Mouse (Mus musculus) testis, adult 2 months (tissue): ENCODE measurements around the gene Ncapg.

ENCODE experiments used
- CTCF ChIP-seq: fragments of 200-500 bp; IDR thresholded peaks from 2 replicates; pipeline ENCODE4 v1.5.1; 2012; ENCODE audit warnings: low read depth, mild to moderate bottlenecking, inconsistent platforms, low read length, moderate library complexity; ENCODE audit not compliant: control insufficient read depth, insufficient read depth, insufficient replicate concordance
- POLR2A ChIP-seq: fragments of 200-500 bp; IDR thresholded peaks from 2 replicates; pipeline ENCODE4 v1.6.1; 2012; ENCODE audit warnings: low read depth, mild to moderate bottlenecking, inconsistent platforms, low read length, moderate library complexity; ENCODE audit not compliant: control insufficient read depth

DNA sequence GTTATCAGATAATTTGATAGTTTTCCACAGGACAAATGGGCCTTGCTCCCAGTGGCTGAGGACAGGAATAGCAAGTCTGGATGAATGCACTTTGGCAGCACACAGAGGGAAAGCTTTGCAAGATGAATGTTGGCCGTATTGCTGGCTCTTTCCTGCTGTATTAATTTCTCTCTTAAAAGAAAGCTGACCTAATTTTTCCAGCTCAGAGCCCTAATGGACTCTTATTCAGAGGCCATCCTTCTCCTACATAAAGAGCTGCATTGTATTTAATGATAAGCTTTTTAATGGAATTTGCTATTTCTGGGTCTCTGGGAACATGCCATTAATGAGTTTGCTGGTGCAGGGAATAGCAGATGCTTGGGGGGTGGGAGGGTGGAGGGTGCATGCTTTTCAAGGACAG, 41.9 kb upstream of the Ncapg start:
- TF ChIP-seq CTCF (no peak), POLR2A (no peak)
